Mouse (Mus musculus): Measurements from ENCODE around the gene Synj2.

- TF ChIP-seq CTCF (IDR thresholded peaks at IDR 0.05; ENCODE audit: extremely low read depth, insufficient read depth, insufficient read length, insufficient replicate concordance) (no peak), POLR2A (IDR thresholded peaks at IDR 0.05; ENCODE audit: low read depth, low read length) (no peak)
These were observed 47.0 kb downstream of the Synj2 start for GRCm38 (mm10) chr17:5988102-5988501.
